Mouse (Mus musculus) thymus, postnatal 0 days (tissue): ENCODE results near the gene Ulk4. TPM values are rescaled to one million over a fixed set of nuclear protein-coding genes. Genes with fewer than 3 reads are reported as not detected.

Source experiments
- DNase-seq: peaks from one replicate; pipeline ENCODE4 v3.0.0-alpha.2; 2015; ENCODE audit warnings: low spot score
- polyA plus RNA-seq: library from polyadenylated mRNA; unstranded; fragments of >200 nt; fragmentation: Nextera tagmentation; extraction: Ambion mirVana; gene quantifications from 2 replicates; pipeline ENCODE4 v1.2.1, GENCODE M21; 2015

Gene Ulk4
- polyA plus RNA-seq, 1 experiment from 2014 or later: 55.5 TPM

- DNase-seq: no peak
Measured at GRCm38 (mm10) chr9:121122039-121122438, 155.0 kb downstream of the Ulk4 start.

- DNase-seq: no peak
Measured at GRCm38 (mm10) chr9:121117936-121118335, 159.1 kb downstream of the Ulk4 start.

GRCm38 (mm10) chr9:121112131-121112530 is 164.9 kb downstream of the Ulk4 start:
- no peak for DNase-seq

GRCm38 (mm10) chr9:121108110-121108509 is 168.9 kb downstream of the Ulk4 start:
- DNase-seq: peak; percentile 72

- no peak for DNase-seq
Measured at GRCm38 (mm10) chr9:121107643-121108042, 169.4 kb downstream of the Ulk4 start.

- no peak for DNase-seq
Measured at GRCm38 (mm10) chr9:121107101-121107500, 169.9 kb downstream of the Ulk4 start.

DNA sequence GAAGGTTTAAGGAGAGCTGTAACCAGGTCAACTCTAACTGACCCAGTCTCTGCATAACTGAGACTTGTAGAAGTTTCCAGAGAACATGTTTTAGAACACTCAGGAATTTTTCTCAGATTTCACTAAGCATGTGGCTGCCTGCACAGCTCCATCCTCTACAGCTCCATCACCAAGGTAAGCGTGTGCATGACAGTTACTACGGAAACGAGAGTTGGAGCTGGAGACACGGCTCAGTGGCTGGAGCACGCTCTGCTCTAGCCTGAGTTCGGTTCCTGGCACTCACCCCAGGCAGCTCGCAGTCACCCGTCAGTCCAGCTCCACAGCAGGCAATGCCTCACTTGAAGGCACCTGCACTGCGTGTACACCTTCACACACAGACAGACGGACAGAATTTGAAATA is 175.5 kb downstream of the Ulk4 start:
- no peak for DNase-seq

DNA sequence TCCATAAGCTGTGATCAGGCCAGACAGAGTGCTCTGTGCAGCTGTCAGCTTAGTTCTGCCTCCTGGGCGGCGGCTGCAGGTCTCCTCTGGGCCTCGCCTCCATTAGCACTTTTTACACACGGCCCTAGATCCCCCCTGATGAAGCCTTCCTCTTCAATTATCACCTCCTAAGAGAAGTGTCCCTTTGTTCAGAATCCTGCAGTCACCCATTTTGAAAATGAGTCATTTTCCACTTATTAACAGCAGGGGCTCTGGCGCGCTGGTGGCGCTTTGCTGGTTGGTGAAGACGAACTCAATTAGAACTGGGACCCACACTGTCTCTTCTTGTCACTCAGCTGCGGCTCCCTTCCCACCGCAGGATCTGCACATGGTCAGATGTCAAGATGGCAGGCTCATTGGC is 177.5 kb downstream of the Ulk4 start:
- DNase-seq: no peak

DNA sequence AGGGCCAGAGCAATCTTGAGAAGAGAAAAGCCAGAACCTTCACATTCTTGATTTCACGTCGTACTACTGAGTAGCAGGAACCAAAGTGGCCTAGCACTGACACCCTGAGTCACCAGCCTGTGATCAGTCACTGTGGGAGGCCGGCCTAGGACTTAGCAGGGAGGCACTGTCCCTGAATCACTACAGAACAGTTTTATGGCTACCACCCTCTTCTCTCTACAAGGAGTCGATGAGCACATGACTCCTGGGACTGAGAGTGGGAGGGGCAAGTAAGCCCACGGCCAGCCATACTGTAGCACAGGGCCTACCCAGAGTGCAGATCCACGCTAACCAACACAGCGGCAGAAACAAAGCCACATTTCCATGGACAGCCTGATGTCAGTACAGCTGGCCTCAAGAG is 183.2 kb downstream of the Ulk4 start:
- no peak for DNase-seq

GRCm38 (mm10) chr9:121092568-121092967 is 184.4 kb downstream of the Ulk4 start:
- DNase-seq: no peak

DNA sequence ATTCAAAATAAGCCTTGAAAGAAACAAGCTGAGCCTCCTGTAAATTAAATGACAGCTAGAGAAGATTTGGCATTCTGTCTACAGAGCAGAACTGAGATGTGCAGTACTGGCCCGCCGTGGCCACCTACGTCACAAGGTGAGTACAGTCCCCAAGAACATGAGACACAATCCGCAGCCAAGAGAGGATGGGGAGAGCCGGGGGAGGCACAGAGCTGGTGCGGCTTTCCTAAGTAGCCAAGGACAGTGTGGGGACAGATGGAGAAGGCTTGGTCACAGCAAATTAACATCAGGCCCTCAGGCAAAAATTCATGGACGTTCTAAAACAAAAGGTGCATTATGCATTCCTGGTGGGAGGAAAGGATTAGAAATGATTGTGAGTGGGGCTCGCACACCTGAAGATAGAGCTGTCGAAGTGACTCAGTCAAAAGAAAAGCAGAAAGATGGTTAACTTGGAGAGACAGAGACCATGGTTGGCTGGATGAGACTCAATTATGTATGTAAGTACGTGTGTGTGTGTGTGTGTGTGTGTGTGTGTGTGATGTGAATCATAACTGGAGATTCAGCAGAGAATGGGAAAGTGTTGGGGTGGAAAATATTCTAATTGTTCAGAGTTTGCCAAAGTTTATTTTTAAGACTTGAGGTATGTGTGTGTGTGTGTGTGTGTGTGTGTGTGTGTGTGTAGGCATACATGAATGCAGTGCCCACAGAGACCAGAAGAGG is 185.8 kb downstream of the Ulk4 start:
- no peak for DNase-seq

DNA sequence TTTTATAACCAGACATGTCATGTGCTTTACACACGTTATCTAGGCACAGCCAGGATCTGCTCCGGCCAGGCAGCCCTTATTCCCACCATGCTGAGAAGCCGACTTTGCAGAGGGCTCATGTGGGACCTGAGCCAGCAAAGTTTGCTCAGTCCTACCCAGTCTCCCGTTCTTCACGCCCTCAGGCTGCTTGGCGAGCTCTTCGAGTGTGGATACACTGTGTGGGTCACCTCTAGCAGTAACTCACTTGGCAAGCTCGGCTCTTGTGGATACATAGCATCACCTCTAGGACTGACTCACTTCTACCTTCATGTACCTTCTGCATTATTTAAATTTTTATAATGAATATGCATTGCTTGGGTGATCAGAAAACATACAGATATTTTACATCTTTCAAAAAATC is 189.3 kb downstream of the Ulk4 start:
- no peak for DNase-seq

DNA sequence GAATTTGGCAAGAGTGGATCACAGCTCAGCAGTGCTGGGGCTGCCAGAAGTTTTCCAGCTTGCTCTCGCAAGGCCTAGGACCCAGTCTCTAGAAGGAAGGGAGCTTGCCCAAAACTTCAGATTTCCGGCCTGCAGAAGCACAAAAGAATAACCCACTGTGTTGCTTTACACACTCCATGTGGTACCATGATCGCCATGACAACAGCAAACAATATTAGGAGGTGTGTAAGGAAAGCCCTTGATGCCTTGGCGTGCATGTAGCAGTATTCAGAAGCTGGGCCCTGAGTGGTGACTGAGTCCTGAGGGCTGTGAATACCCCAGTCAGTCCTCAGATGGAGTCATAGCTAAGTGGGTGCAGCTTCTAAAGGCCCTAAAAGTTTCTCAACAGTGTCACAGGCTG is 192.8 kb downstream of the Ulk4 start:
- no peak for DNase-seq

DNA sequence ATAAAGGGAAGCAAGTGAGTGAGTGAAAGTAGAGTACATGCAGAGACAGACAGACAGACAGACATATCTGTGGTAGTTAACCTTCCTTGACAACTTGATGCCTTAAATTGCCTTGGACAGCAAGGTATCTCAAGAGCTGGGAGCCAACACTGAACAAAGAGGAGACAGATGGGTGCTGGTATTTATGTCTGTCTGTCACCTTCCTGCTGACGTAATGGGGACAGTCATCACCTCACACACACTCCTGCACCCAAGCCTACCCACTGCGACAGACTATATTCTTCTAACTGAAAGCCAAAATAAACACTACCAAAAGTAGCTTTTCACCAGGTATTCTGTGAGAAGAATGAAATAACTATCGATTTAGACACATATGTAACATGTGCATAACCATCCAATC is 196.2 kb downstream of the Ulk4 start:
- no peak for DNase-seq

GRCm38 (mm10) chr9:121080413-121080812 is 196.6 kb downstream of the Ulk4 start:
- no peak for DNase-seq

DNA sequence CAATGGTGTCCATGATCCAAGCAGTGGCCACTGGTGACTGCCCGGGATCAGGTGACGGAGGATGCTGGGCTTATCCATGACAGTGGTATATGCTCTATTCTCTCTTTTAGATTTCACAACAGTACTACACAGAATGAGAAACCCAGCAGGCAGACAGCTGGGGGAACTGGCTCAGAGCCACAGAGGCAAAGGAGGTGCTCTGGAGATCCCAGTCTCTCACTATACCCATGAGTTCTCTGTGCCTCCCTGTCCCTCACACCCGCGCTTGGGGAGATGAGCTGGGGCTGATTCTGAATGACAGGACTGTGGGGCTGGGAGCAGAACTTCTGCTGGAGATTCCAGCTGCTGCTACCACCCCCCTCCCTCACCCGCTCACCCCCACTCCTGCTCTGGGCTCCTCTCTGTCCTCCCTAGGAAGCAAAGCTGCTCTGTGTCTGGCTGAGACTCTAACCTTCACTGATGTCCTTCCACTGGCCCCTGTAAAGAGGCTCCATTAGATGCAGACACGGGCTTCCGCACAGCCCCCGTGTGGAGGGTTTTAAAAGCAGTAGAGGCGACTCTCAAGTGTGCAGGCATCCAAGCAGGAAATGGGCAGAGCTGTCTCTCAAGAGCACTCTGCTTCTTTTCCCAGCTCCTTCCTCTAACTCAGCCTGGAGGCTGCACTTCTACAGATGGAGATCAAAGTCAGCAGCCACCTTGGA is 197.5 kb downstream of the Ulk4 start:
- peak; percentile 17 for DNase-seq

DNA sequence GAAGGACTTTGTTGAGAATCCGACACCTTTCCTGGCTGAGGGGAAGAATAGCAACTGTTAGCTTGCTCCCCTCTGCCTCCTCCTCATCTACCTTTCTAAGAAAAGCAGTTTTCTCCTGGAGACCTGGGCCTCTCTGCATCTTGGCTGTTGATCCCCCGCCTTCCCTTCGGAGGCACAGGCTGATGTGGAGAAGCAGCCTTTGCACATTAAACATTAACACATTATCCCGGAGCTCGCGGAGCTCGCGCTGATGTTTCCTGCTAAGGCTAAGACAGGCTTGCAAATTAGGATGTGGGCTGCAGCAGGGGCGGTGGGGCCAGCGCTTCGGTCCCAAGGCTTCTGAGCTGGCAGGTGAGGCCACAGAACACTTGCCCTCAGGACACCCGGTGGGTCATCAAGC is 200.7 kb downstream of the Ulk4 start:
- no peak for DNase-seq

DNA sequence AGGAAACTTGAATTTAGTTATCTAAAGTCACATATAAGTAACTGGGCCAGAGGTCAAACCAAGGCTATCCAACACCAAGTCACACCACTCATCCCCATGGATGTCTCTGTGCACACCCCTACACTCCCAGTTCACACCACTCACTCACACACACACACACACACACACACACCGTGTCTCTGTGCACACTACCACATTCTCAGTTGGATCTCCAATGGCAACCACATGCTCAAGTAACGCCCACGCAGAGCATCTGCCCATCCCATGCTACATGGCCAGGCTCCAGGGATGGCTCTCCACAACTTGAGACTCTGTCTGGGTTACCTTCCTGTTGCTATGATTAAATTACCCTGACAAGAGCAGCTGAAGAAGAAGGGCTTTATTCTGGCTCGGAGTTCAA is 201.8 kb downstream of the Ulk4 start:
- no peak for DNase-seq

- DNase-seq: no peak
Measured at GRCm38 (mm10) chr9:121074726-121075125, 202.3 kb downstream of the Ulk4 start.

- DNase-seq: peak; percentile 64
Measured at GRCm38 (mm10) chr9:121072127-121072757, 204.8 kb downstream of the Ulk4 start.

DNA sequence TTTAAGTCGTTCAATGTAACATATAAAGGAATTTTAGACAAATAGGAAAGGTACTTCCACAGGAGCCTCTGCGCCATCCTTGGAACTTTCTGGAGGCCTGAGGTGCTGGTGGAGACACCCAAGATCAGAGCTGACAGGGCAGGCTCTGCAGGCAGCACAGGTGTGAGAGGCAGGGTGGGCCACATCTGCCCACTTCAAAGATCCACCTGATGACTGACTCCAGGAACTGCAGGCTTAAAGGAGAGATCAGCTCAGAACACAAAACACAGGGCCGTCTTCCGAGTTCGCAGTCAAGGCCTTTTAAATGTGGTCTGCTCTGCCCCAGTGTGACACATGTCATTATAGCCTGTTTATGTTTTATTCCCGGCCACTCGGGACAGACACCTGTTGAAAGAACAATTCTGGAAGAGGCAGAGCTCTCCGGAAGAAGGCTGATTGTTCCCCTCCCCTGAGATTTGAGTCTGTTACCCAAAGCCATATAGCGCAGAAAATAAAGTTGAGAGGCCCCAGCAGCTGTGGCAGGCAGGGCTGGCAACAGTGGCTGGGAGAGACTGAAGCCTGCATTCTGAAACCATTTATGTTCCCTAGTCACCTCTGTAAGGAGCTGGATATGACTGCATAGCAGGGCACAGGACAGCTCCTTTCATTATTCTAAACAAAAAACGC is 205.4 kb downstream of the Ulk4 start:
- DNase-seq: peak; percentile 55

DNA sequence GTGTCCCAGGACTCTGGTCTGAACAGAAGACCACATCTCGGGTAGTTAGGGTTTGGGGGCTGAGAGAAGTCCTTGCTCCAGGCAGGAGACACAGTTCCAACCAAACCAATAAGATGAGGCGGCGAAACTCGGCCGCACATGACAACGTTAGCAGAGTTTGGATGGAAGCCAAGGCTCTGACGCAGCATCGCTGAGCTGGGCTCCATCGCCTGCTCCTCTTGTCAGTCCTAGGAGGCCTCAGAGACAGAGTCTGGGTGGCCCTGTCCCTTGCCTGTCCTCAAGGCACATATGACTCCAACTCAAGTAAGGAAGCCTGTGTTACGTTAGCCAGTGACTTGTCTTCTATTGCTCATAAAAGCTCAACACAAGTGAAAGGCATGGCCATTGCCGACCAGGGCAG is 205.9 kb downstream of the Ulk4 start:
- no peak for DNase-seq
